Mouse (Mus musculus) erythroid progenitor cell, adult 5-6 weeks (primary cell): ENCODE measurements around the gene Gpr152. TPM values are rescaled to one million over a fixed set of nuclear protein-coding genes. Genes with fewer than 3 reads are reported as not detected.

Source experiments
- ATAC-seq: replicated peaks from 2 replicates; pipeline ENCODE4 v1.8.0; 2016; ENCODE audit warnings: moderate number of reproducible peaks, mild to moderate bottlenecking, moderate TSS enrichment, inconsistent platforms; ENCODE audit not compliant: poor library complexity, low FRiP score, severe bottlenecking
- total RNA-seq, 2 experiments: library from RNA; stranded (forward) in 1 of 2; stranded (reverse) in 1 of 2; fragments of 150-400 nt in 1 of 2; fragments of 186-747, 209-891 nt in 1 of 2; gene quantifications; 2 replicates each; pipeline versions ENCODE4 v1.2.3 to v1.2.4; 2015 to 2017; ENCODE audit warnings: low replicate concordance in 2 of 2

Gene Gpr152
- total RNA-seq, 2 experiments from 2014 or later = not detected

DNA sequence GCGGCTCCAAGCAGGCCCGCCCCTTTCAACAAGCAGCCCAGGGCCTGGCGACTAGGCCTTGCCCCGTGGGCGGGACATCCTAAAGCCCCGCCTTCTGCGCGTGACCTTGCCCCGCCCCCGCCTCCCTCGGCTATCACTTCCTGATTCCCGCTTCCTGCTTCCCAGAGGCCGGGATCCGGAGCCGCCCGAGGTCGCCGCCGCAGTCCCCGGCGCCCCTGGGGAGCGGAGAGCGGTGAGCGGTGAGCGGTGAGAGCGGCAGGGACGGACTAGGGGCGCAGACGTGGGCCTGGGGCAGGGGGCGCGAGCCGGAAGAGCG, 8.9 kb downstream of the Gpr152 start, which contains the start of gene Coro1b:
Coro1b (plus strand) TSS at position 129 of the 316 bp plus-strand sequence.
- ATAC-seq = peak; percentile 89

DNA sequence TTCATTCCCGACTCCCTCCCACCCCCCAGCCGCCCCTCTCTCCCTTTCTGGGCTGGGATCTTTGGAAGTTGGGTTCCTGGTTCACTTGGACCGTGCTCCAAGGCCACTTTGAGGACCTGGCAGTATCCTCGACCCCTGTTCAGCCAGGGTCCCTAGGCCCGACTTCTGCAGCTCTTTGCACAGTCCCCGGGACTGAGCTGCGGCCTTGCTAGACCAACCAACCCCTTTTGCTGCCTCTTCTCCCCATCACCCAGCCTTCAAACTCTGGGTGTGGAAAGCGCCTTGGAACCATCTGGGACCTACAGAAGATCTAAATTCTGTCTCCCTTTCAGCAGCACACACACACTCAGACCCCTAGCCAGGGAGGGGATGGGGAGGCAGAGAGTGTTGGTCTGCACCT, 9.2 kb downstream of the Gpr152 start:
- ATAC-seq = no peak

DNA sequence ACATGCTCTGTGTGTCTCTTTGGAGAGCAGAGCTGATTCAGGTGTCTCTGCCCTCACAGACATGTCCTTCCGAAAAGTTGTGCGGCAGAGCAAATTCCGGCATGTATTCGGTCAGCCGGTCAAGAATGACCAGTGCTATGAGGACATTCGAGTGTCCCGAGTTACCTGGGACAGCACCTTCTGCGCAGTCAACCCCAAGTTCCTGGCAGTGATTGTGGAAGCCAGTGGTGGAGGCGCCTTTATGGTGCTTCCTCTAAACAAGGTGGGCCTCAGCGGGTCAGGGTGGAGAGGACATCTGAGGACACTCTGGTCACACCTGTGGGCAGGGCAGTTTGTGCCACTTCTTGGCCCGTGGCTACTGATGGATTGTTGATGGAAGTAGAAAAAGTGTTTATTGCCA, 9.7 kb downstream of the Gpr152 start:
- no peak for ATAC-seq

DNA sequence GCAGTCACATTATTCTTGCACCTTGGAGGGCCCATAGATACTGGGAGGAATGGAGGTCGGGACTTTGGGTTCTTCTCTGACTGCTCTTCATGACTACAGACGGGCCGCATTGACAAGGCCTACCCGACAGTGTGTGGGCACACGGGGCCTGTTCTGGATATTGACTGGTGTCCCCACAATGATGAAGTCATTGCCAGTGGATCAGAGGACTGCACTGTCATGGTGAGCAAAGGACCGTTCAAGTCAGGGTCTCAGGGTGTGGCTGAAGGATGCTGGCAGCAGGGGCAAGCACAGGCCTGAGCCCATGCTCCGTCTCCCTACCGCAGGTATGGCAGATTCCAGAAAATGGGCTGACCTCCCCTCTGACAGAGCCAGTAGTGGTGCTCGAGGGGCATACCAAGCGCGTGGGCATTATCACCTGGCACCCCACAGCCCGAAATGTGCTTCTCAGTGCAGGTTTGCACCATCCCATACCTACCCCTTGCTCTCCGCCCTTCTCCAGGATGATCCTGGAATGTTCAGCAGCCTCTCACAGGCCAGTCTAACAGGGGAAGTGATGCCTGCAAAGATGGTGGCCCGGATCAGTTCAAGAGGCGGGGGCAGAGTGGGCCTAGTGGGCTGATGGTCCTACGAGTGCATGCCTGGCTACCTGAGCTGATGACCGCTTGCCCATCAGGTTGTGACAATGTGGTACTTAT, 10.3 kb downstream of the Gpr152 start:
- ATAC-seq = no peak

DNA sequence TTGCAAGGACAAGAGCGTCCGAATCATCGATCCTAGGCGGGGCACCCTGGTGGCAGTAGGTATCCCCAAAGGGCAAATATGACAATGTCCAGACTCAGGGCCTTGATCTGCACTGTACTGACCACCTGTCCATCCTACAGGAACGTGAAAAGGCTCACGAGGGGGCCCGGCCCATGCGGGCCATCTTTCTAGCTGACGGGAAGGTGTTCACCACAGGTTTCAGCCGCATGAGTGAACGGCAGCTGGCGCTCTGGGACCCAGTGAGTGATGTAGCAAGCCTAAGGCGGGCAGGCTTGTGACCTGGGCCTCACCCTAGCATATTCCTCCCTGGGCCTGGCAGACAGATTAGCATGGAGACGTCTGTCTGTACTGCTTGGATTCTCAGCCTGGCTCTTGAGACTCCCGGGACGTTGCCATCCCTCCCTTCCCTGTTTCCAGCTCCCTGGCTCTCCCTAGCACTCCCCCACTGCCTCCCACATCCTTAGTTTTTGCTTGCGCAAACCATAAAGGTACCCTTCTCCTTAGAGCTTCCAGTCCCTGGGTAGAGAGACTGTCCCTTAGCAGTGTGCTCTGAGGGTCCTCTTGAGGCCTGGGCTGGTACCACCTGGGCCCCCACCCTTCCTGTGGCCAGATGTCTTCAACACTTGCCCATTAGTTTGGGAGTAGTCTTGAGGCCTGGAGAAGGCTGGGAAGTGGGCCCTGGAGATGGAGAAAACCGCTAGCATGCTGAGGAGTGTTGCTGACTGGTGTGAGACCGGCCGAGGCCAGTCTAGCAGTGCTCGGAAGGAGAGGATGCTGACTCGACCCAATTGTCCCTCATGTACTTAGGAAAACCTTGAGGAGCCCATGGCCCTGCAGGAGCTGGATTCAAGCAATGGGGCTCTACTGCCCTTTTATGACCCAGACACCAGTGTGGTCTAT, 11.2 kb downstream of the Gpr152 start:
- no peak for ATAC-seq

DNA sequence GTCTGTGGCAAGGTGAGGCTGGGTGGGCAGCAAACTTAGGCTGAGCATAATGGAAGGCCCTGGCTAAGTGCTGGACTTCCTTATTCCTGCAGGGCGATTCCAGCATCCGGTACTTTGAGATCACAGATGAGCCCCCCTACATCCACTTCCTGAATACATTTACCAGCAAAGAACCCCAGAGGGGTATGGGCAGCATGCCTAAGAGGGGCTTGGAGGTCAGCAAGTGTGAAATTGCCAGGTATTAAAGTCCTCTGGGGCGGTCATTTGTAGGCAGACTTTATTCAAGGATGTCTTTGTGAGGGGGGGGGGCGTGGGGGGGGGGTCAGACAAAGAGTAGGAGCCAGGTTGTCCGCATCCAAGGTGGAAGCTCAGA, 11.9 kb downstream of the Gpr152 start:
- no peak for ATAC-seq

DNA sequence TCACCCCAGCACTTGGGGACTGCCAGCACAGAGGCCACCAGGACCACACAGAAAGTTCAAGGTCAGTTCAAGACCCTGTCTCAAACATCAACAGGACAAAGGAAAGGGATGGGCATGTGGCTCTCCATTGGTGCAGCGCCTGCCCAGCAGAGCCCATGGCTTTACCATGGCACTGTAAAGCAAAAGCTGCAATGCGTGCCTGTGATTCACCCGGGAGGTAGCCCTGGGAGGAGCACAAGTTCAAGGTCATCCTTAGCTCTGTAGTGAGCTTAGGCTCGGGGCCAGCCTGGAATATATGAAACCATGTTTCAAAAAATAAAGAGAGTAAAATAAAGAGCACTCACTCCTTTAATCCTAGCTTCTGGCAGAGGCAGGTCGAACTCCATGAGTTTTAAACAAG, 12.3 kb downstream of the Gpr152 start:
- no peak for ATAC-seq

DNA sequence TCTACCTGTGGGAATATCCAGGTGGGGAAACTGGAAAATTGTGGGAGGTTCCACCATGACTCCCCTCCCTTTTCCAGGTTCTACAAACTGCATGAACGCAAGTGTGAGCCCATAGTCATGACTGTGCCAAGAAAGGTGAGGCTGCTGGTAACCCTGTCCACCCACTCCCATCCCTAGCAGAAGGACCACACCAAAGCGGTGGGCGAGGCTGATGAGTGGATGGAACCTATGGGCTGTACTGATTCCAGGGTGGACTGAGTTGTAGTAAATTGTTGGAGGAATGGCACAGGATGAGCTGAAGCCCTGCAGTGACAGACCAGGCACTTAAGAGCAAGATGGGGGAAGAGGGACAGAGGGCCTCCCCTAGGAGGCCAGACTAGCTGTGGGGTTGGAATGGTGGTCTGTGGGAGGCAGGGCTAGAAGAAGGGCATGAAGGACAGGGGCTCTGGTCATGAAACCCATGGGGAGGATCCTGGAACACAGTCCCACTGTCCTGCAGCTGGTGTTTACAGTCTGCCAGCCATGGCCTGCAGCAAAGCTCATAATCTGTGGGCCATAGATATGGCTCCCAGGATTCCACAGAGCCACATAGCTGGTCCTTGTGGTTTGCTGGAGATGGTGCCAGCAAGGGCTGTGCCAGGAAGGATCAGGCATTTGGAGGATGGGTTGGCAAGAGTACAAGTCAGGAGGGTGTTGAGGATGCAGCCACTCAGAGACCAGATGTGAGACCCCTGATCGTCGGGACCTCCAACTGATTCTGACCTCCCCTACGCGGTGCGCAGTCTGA, 13.1 kb downstream of the Gpr152 start:
- ATAC-seq = no peak

DNA sequence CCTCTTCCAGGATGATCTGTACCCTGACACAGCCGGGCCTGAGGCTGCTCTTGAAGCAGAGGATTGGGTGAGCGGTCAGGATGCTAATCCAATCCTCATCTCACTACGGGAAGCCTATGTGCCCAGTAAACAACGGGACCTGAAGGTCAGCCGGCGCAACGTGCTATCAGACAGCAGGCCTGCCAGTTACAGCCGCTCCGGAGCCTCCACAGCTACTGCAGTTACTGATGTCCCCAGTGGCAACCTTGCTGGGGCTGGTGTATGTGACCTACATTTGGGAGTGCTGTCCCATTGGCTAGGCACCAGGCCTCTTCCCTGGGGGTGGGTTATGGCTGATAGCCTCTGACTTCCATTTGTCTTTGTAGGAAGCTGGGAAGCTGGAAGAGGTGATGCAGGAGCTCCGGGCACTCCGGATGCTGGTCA, 13.7 kb downstream of the Gpr152 start, which contains the start of gene Ptprcap:
Ptprcap (plus strand) TSS at position 373 of the 423 bp plus-strand sequence.
- no peak for ATAC-seq

DNA sequence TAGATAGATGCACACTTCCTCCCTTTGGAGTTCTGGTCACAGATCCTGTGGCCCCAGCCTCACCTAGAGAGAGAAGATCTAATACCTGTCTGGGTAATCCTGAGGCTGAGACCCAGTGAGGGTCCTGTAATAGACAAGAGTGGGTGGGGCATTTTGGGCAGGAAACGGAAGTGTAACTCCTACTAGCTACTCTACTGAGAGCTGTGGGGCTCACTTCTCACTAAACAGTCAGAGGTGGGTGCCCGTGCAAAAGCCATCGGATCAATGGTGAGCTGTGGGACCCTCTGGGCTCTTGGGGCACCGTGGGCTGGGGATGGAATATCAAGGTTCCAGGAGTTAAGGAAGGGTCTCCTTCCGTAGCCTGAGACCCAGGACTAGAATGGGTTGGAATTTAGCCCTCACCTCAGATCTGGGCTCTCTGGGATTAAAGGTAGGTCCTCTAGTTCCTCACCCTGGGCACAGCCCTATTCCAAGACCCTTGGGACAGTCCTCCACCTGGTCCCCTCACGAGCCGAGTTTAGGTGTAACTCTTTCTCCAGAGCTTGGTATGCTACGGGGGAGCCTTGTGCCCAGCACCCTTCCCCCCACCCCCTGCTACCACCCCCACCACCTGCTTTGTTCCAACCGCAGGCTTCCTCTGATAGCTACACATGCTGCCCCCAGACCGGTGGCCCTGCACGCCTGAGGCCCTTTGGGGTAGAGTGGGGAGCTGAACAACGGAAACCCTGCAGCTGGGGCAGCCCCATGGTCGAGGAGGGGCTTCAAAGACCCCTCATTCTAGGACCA, 15.0 kb downstream of the Gpr152 start:
- no peak for ATAC-seq

DNA sequence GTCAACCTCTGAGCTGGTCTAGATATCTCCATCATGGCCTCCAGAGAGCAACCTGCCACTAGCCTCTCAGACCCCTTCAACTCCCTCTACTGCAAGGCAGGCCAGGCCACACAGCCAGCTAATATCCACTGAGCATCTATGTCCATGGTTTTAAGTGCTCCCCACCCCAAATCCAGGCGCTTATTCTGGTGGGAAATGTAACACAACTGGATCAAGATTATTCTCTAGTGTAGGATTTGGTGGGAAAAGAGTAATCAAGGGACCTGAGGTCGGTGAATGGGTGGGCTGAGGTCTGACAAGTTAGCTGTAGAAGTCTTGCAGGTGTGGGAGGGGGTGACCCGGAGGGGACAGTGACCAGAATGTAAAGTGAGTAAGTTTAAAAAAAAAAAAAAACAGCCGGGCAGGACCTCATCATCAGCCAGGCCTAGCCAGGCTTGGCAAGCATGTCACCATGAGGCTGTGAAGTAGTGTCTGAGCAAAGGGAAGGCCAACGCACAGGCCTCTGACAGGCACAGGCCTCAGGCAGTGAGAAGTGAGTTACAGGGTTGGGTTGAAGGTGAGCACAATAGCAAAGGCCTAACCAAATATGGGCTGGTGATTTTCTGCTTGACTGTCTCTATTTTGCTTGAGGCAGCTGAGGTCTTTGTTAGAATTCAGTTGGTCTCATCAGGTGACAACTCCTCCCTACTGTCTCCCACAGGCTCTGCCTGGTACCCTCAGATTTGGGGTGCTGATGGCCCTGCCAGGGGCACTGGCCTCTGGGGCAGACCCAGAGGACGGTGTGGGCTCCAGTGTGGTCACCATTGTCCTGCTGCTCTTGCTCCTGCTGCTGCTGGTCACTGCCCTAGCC, 15.9 kb downstream of the Gpr152 start:
- ATAC-seq = no peak

DNA sequence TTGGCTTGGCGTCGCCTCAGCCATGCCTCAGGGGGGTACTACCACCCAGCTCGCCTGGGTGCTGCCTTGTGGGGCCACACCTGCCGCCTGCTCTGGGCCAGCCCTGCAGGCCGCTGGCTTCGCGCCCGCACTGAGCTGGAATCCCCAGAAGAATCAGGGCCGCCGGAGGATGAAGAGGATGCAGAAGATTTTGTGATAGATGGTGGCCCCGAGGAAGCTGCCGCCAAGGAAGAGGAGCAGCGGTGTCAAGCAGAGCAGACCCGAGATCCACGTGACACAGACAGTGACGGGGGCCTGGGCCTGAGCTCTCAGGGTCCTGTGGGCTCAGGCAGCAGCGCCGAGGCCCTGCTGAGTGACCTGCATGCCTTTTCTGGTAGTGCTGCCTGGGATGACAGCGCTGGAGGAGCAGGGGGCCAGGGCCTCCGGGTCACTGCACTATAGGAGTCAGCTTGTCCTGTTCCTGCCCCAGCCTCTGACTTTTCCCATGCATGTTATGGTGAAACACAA, 16.5 kb downstream of the Gpr152 start:
- ATAC-seq = no peak

DNA sequence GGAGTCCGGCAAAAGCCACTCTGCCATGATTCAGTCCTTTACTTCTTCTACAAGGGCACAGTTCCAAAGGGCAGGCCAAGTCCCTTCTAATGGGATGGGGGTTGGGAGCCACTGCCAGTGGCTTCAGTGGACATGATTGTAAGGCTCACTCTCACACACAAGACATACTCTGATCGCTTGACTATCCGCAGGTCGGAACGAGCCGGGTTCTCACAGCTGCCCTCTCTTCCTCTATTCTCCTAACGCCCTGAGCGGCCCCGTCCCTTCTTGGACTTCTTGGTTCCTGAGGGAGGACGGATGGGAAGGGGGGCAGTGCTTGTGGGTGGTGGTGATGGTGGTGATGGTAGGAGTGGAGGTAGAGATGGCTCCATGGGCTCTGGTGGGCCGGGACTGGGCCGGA, 17.2 kb downstream of the Gpr152 start:
- ATAC-seq = no peak

DNA sequence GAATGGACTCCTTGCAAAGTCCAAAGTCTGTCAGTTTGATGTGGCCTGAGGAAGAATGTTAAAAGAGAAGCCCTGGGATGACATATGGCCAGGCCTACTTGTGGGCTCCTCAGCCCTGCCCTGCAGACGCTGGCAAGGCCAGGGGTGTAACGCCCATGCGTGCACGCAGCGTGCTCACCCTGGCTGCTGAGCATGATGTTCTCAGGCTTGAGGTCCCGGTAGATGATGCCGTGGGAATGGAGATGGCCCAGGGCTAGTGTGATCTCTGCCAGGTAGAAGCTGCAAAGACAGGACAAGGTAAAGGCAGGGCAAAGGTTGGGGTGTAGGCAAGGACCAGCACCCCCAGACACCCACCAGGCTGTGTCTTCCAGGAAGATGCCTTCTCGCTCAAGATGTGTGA, 19.5 kb downstream of the Gpr152 start:
- no peak for ATAC-seq

DNA sequence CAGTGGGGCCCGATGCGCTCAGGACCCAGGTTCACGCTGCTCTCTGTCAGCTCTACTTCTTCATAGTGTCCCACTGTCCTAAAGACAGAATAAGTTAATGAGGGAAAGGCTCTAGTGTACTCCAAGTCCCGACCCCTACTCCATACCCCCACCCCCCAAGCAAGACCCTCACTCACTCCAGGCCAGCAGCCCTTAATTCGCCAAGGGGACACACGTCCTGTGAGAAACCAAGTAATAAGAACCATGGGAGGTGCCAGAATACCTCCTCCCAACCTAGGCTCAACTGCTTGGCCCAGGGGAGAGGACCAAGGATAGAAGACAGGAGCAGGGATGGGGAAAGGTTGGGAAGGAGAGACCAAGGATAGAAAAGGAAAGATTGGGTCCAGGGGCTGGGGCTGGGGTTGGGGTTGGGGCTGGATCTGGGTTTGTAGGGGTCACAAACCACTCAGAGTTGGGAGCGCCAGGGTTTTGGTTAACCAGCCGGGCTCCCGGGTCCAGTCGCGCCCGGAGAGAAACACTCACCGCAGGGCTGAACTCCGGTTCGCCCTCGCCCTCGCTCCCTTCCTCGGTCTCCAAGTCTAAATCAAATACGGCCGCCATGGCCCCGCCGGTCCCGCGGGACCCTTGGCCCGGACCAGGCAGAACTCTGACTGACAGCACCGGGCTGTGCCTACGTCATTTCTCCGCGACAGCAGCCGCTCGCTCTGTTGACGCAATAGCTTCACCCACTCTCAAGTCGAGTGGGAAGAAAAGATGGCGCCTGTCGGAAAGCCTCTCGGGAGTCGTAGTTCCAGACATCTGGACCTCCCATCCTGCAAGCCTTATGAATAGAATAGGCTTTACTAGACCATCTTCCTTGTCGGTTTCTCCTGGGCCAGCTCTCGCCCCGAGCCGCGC, 23.3 kb downstream of the Gpr152 start, which contains the start of gene Rps6kb2:
Rps6kb2 (minus strand) TSS at position 709 of the 897 bp plus-strand sequence.
- peak; percentile 88 for ATAC-seq

DNA sequence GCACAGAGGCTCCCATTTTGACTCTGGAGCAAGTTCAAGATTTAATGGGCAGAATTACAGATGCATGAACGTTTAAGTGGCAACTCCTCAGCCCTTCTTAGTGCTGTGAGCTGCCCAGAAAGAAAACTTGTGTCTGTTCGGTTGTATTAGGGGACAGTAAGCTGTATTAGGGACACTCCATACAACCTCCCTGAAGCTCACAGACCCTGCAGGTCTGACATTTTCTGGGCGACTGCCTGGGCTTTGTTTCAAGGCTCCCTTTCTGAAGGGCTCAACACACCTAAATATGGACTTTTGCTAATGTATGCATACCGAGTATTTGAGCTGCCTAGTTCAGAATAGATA, 23.9 kb downstream of the Gpr152 start:
- ATAC-seq = no peak

DNA sequence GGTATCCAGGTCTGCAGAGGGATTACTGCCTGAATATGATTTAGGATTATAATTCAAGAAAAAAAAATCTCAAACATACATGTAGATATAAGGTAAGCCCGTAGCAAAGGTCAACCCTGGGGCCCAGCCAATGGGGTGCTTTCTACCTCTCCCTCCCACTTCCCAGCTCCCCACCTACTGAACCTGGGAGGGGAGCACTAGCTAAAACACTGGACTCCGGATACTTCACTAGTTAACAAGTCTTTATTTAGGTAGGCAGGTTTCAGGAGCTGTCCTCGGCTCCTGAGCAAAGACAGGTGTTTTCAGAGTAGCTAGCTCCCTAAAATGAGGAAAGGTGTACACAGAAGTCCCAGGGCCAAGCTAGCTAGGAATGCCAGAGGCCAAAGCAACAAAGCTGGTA, 24.5 kb downstream of the Gpr152 start:
- ATAC-seq = no peak

DNA sequence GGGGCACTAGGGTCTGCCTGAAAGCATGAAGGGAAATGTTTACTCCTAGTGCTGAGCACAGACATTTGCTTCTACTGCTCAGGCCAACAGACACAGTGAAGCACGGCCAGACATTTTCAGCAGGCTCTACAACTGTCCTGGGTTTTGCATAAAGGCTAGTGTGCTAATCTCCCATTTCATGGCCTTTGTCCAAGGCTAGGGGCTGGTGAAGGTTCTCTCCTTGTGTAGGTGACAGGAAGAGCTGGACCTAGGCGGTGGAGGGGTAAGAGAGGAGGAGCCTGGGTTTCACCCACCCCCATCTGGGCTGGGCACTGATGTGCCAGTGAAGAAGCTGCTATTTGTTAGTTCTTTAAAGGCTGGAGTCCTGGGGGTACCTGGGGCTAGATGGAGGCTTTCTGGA, 25.1 kb downstream of the Gpr152 start:
- no peak for ATAC-seq
